Mouse (Mus musculus): Measurements from ENCODE around the gene Ackr3.

Ackr3 gene

GRCm38 (mm10) chr1:90176223-90176622 is 27.6 kb upstream of the Ackr3 start:
- H3K4me3 ChIP-seq (replicated peaks; ENCODE audit: low read length) = no peak overlapping the region
- H3K4me1 ChIP-seq (replicated peaks; ENCODE audit: low read depth, low read length) = 0 out of 2 replicates have a peak, but pooled peaks cover 5% of the 10 kb centered on the region
- no peak for TF ChIP-seq CTCF (conservative IDR thresholded peaks at IDR 0.05; ENCODE audit: low read length)
- TF ChIP-seq POU5F1 (IDR thresholded peaks at IDR 0.05; ENCODE audit: borderline replicate concordance, low read length) = no peak
- TF ChIP-seq NANOG (IDR thresholded peaks at IDR 0.05; ENCODE audit: borderline replicate concordance, low read length) = no peak
- H3K9me3 ChIP-seq (ENCODE audit: low read length) = no peaks in the 10 kb centered on the region; the same call in 1 of the 2 replicates
- H3K36me3 ChIP-seq (ENCODE audit: insufficient read depth, low read length) = no peaks in the 10 kb centered on the region
- peaks cover 7% of the 10 kb centered on the region; the same call in 1 of the 2 replicates for H3K27me3 ChIP-seq (ENCODE audit: insufficient read depth, low read length)

GRCm38 (mm10) chr1:90177565-90177964 is 26.2 kb upstream of the Ackr3 start:
- Histone ChIP-seq H3K36me3 (ENCODE audit: insufficient read depth, low read length) (no peaks in the 10 kb centered on the region), H3K4me3 (replicated peaks; ENCODE audit: low read length) (no peak overlapping the region), H3K27me3 (ENCODE audit: insufficient read depth, low read length) (peaks cover 7% of the 10 kb centered on the region; the same call in 1 of the 2 replicates), H3K9me3 (ENCODE audit: low read length) (no peaks in the 10 kb centered on the region), H3K4me1 (replicated peaks; ENCODE audit: low read depth, low read length) (0 out of 2 replicates have a peak, but pooled peaks cover 5% of the 10 kb centered on the region)
- no peak for TF ChIP-seq POU5F1 (IDR thresholded peaks at IDR 0.05; ENCODE audit: borderline replicate concordance, low read length)
- TF ChIP-seq NANOG (IDR thresholded peaks at IDR 0.05; ENCODE audit: borderline replicate concordance, low read length) = no peak
- TF ChIP-seq CTCF (conservative IDR thresholded peaks at IDR 0.05; ENCODE audit: low read length) = no peak

GRCm38 (mm10) chr1:90177978-90178377 is 25.8 kb upstream of the Ackr3 start:
- Histone ChIP-seq H3K4me1 (replicated peaks; ENCODE audit: low read depth, low read length) (0 out of 2 replicates have a peak, but pooled peaks cover 5% of the 10 kb centered on the region), H3K9me3 (ENCODE audit: low read length) (no peaks in the 10 kb centered on the region), H3K4me3 (replicated peaks; ENCODE audit: low read length) (no peak overlapping the region), H3K36me3 (ENCODE audit: insufficient read depth, low read length) (no peaks in the 10 kb centered on the region), H3K27me3 (ENCODE audit: insufficient read depth, low read length) (peaks cover 7% of the 10 kb centered on the region; the same call in 1 of the 2 replicates)
- TF ChIP-seq POU5F1 (IDR thresholded peaks at IDR 0.05; ENCODE audit: borderline replicate concordance, low read length) = no peak
- TF ChIP-seq CTCF (conservative IDR thresholded peaks at IDR 0.05; ENCODE audit: low read length) = no peak
- TF ChIP-seq NANOG (IDR thresholded peaks at IDR 0.05; ENCODE audit: borderline replicate concordance, low read length) = no peak

GRCm38 (mm10) chr1:90180479-90180878 is 23.3 kb upstream of the Ackr3 start:
- Histone ChIP-seq H3K4me3 (replicated peaks; ENCODE audit: low read length) (no peak overlapping the region), H3K4me1 (replicated peaks; ENCODE audit: low read depth, low read length) (no peaks in the 10 kb centered on the region), H3K9me3 (ENCODE audit: low read length) (no peaks in the 10 kb centered on the region), H3K36me3 (ENCODE audit: insufficient read depth, low read length) (no peaks in the 10 kb centered on the region), H3K27me3 (ENCODE audit: insufficient read depth, low read length) (peaks cover 18% of the 10 kb centered on the region)
- no peak for TF ChIP-seq CTCF (conservative IDR thresholded peaks at IDR 0.05; ENCODE audit: low read length)
- no peak for TF ChIP-seq POU5F1 (IDR thresholded peaks at IDR 0.05; ENCODE audit: borderline replicate concordance, low read length)
- no peak for TF ChIP-seq NANOG (IDR thresholded peaks at IDR 0.05; ENCODE audit: borderline replicate concordance, low read length)

- H3K36me3 ChIP-seq (ENCODE audit: insufficient read depth, low read length) = no peaks in the 10 kb centered on the region
- H3K9me3 ChIP-seq (ENCODE audit: low read length) = no peaks in the 10 kb centered on the region
- no peak overlapping the region for H3K4me3 ChIP-seq (replicated peaks; ENCODE audit: low read length)
- no peaks in the 10 kb centered on the region for H3K4me1 ChIP-seq (replicated peaks; ENCODE audit: low read depth, low read length)
- H3K27me3 ChIP-seq (ENCODE audit: insufficient read depth, low read length) = peaks cover 19% of the 10 kb centered on the region
- TF ChIP-seq CTCF (conservative IDR thresholded peaks at IDR 0.05; ENCODE audit: low read length) = no peak
- TF ChIP-seq NANOG (IDR thresholded peaks at IDR 0.05; ENCODE audit: borderline replicate concordance, low read length) = no peak
- TF ChIP-seq POU5F1 (IDR thresholded peaks at IDR 0.05; ENCODE audit: borderline replicate concordance, low read length) = no peak
Measured at GRCm38 (mm10) chr1:90180966-90181699, 22.6 kb upstream of the Ackr3 start.

GRCm38 (mm10) chr1:90182521-90182920 is 21.3 kb upstream of the Ackr3 start:
- H3K4me1 ChIP-seq (replicated peaks; ENCODE audit: low read depth, low read length) = no peaks in the 10 kb centered on the region
- H3K4me3 ChIP-seq (replicated peaks; ENCODE audit: low read length) = no peak overlapping the region
- no peaks in the 10 kb centered on the region for H3K9me3 ChIP-seq (ENCODE audit: low read length)
- H3K36me3 ChIP-seq (ENCODE audit: insufficient read depth, low read length) = no peaks in the 10 kb centered on the region
- H3K27me3 ChIP-seq (ENCODE audit: insufficient read depth, low read length) = peaks cover 19% of the 10 kb centered on the region
- no peak for TF ChIP-seq CTCF (conservative IDR thresholded peaks at IDR 0.05; ENCODE audit: low read length)
- TF ChIP-seq POU5F1 (IDR thresholded peaks at IDR 0.05; ENCODE audit: borderline replicate concordance, low read length) = no peak
- TF ChIP-seq NANOG (IDR thresholded peaks at IDR 0.05; ENCODE audit: borderline replicate concordance, low read length) = no peak

GRCm38 (mm10) chr1:90183602-90184001 is 20.2 kb upstream of the Ackr3 start:
- Histone ChIP-seq H3K36me3 (ENCODE audit: insufficient read depth, low read length) (no peaks in the 10 kb centered on the region), H3K9me3 (ENCODE audit: low read length) (no peaks in the 10 kb centered on the region)
- no peak for TF ChIP-seq POU5F1 (IDR thresholded peaks at IDR 0.05; ENCODE audit: borderline replicate concordance, low read length)
- no peak for TF ChIP-seq NANOG (IDR thresholded peaks at IDR 0.05; ENCODE audit: borderline replicate concordance, low read length)
- TF ChIP-seq CTCF (conservative IDR thresholded peaks at IDR 0.05; ENCODE audit: low read length) = no peak

GRCm38 (mm10) chr1:90186173-90186572 is 17.6 kb upstream of the Ackr3 start:
- no peaks in the 10 kb centered on the region for H3K9me3 ChIP-seq (ENCODE audit: low read length)
- peaks cover 17% of the 10 kb centered on the region for H3K27me3 ChIP-seq (ENCODE audit: insufficient read depth, low read length)
- TF ChIP-seq CTCF (conservative IDR thresholded peaks at IDR 0.05; ENCODE audit: low read length) = no peak
- TF ChIP-seq POU5F1 (IDR thresholded peaks at IDR 0.05; ENCODE audit: borderline replicate concordance, low read length) = no peak
- TF ChIP-seq NANOG (IDR thresholded peaks at IDR 0.05; ENCODE audit: borderline replicate concordance, low read length) = no peak
- H3K4me1 ChIP-seq (replicated peaks; ENCODE audit: low read depth, low read length) = peaks cover 25% of the 10 kb centered on the region
- H3K4me3 ChIP-seq (replicated peaks; ENCODE audit: low read length) = no peak overlapping the region
- H3K36me3 ChIP-seq (ENCODE audit: insufficient read depth, low read length) = no peaks in the 10 kb centered on the region

More at GRCm38 (mm10) chr1:90183602-90184001, 20.2 kb upstream of the Ackr3 start:
- H3K27me3 ChIP-seq (ENCODE audit: insufficient read depth, low read length) = peaks cover 17% of the 10 kb centered on the region
- H3K4me1 ChIP-seq (replicated peaks; ENCODE audit: low read depth, low read length) = no peaks in the 10 kb centered on the region
- H3K4me3 ChIP-seq (replicated peaks; ENCODE audit: low read length) = no peak overlapping the region

Data from E14TG2a.4 (cell line).